Mouse (Mus musculus) adrenal gland, postnatal 10 days (tissue): Measurements from ENCODE around the gene Esrrg. TPM values are rescaled to one million over a fixed set of nuclear protein-coding genes. Genes with fewer than 3 reads are reported as not detected.

ENCODE experiments used
- DNase-seq: peaks from one replicate; pipeline ENCODE4 v3.0.0; 2021; ENCODE audit warnings: mixed read lengths
- total RNA-seq, 2 experiments: library from RNA; stranded (reverse); gene quantifications; 2 replicates each; pipeline ENCODE4 v1.2.3; 2021

Gene Esrrg
- total RNA-seq, 2 experiments from 2014 or later, result 18.8 to 28.7 TPM

DNA sequence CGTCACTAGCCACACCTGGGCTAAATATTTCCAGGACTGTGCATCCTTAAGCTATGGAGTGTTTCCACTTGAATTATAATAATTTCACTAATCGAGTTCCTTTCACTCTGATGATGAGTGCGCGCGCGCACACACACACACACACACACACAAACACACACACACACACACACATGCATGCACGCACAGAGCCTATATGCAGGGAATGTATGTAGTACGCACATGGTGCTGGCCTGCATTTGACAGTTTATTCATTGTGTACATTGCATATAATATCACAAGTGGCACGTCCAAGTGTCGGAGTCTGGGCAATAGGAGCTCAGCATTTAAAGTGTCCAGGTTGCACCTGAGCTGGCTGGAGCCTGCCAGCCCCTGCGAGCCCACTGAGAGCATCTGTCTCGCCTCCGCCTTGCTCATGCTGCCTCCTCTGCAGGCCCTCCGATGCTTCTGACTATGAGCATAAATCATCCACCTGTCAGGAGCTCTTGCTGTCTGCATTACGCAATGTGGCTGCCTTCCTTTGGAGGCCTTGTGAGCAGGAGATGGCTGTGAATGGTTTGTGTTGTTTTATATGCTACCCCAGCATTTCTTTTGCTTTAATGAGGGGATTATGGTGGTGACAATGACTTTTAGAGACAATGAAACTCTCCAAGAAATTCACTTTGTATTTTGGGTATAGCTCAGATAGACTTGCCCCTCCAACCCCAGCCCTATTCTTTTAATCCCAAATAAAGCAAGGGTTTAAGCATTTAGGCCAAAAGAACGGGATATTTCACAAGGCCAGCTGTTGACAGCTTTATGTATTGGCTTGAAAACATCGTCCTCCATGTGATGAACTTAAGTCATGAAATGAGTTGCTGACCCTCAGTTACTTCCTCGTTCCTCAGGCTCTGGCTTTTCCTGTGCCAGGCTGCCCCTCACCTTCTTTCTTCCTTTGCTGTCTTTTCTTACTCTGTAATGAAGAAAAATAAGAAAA is 474.4 kb downstream of the Esrrg start:
- peak; percentile 55 for DNase-seq

DNA sequence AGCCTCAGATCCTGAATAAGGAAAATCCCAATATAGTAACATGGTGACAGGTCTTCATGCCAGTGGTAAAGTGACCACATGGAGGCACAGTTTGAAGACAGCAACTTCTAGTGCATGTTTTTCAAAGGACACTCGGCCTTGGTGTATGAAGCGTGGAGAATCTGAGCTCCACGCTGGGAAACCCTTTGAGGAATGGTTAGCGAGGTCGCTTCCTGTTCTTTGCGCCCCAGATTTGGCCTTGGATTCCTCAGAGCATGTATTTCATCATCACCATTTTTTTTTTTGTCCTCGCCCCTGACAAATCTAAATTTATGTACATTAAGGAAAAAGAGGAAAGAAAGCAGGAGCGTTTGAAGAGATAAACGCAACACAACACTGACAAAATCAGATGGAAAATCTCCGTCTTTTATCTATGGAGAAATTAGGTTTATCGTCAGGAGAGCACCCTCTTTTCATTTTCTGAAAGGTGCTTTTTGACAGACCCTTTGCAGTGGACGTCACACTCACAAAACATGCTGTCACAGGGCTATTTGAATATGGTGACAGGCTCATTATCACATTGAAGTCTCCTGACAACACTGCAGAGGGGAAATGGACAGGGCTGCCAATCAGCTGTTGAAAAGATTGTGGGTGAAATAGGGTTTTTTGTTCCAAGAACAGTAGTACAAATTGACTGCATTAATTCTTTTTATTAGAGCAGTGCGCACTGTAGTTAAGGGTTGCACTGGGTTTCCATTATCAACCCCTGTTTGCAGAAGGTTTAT is 476.7 kb downstream of the Esrrg start:
- DNase-seq, result peak; percentile 45

DNA sequence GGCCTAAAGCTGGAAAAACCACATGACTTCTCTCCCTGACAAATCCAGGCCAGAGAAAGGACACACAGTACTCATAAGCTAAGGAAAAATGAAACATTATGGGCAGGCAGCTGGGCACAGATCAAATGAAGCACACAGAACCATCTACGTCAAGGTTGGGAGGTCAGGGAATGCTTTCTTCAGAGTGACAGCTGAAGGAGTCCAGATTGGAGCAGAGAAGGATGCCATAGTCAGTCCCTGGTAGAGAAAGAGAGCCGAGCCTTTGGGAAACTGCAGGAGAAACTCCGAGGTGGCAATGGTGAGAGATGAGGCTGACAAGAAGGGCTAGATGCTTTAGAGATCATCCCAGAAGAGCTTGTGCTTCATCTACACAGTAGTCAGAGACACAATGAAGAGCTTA is 485.1 kb downstream of the Esrrg start:
- DNase-seq, result no peak

DNA sequence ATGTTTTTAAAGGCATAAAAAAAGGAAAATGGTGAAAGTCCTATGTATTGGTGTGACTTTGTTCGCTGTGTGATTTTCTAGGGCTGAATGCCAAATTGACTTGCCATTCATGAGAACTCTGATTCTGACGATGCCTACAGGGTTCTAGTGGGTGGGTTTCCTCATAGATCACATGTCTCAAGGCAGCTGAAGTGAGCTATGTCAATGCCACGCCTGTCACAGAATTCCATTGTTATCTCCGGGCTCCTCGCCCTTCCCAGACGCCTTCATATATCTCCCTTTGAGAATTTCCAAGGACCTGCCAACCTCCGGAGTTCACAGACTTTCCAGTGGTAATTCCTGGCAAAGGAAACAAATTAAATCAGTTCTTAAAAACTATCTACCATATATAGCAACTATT is 493.2 kb downstream of the Esrrg start:
- DNase-seq, result no peak

DNA sequence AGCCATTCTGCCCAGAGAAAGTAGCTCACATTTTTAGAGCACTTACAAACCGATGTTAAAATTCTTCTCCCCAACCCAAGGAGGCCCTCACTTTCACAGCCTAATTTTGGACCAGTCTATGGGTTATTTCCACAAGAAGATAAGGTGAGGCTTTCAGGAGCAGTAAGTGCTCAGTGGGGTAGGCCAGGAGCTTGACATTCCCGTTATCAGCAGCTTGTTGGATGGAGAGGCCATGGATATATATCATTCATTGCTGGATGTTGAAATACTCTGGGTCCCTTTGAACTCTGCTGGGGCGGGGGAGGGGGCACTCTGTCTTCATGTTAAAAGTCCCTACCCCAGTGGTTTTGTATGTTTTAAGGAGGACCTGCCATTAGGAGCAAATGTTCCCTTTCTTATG is 494.6 kb downstream of the Esrrg start:
- no peak for DNase-seq

DNA sequence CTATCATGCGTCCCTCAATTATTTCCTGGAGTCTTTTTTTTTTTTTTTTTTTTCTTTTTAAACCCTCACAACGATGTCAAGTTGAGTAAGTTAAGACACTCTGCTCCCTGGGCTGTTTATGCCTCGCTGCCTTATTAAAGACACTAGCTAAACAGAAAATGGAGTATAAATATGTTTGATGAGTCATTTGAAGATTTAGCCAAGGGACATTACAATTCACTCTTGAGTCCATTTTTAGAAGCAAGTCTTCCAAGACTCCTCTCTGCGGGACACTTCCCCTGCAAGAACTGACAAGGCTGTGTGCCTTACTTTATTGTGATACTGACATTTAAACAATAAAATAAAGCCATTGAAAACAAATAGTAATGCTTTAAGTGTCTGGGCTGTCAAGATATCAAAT is 496.9 kb downstream of the Esrrg start:
- DNase-seq, result no peak

DNA sequence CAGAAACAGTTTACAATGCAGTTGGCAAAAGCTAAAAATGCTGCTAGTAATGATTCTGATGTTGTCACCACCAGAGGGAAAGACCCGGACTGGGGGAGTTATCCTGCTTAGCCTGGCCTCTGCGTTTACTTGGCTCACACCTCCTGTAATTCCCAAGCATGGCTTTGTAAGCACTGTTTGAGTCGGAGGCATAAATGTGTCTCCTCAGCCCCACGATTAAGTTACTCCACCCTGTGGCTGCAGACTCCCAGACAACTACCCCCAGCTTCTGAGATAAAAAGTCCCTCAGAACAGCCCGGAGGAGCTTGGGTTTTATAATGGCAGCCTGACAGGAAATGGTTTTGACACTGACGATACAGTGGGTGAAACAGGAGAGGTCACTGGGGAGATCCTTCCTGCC is 499.4 kb downstream of the Esrrg start:
- DNase-seq, result peak; percentile 25

DNA sequence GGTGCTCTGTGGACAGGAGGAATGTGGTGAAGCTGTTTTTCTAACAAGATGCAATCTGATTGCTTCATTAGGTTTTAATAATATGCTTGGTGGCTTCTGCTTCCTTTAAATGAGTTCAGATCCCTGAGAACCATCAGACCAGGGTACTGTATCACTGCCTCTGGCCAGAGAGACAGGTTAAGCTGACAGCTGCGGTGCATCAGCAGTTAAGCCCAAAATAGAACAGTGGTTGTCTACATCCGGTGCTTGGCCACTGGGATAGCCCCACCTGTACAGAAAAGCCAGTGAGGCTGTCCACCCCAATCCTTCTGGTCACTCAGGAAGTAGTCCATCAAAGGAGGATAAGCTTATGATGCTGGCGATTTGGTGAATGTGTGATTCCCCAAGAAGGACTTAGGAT is 503.0 kb downstream of the Esrrg start:
- no peak for DNase-seq

DNA sequence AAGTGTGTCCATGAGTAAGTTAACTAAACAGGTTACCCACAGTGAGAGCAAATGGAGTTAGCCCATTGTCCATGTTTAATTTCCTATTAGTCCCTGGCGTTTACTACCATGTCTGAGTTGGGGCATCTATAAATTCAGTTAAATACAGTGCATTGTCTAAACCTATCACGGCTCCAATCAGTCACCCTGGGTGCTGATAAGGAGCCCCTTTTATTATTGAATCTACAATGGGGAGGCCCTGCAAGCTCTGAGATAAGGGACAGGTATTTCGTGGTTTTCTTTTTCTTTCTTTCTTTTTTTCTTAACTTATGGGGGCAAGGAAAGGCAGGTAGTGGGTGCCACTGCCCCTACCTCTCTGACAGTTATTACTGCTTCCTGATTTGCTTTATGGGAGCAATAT is 504.6 kb downstream of the Esrrg start:
- no peak for DNase-seq

DNA sequence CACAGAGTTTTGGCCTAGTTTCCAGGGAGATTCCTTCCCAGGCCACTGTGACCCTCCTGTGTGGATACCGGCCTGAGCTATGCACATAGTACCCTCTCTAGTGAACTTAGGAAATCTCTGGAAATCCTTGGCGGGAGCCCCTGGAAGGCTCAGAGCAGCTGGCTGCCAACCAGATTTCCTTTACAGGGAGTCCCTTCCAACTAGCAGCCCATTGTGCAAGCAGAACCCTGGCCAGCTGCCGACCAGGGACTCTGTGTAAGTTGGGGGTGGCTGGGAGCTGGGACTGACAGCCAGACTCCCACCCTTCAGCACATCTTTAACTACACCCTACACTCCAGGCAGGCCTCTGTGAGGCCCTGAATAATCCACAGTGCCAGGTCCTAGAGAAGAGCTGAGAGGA is 509.5 kb downstream of the Esrrg start:
- peak; percentile 92 for DNase-seq

DNA sequence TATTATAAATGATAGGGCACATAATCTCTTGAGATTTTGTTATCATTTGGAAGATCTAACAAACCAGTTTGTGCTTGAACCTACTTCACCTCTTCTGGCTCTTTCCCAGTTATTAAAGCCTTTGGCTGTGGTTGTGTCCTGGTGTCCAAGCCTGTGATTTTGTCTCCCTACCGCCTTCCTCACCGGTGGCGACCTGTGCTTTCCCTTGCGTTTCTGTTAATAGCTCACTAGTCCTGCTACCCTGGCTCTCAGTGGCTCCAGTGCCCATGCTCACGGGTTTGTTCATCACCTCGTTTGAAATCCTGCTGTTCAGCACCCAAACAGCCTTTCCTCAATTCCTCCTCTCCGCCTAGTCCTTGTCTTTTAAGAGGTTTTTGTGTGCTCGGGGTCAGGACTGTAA is 511.2 kb downstream of the Esrrg start:
- DNase-seq, result no peak

DNA sequence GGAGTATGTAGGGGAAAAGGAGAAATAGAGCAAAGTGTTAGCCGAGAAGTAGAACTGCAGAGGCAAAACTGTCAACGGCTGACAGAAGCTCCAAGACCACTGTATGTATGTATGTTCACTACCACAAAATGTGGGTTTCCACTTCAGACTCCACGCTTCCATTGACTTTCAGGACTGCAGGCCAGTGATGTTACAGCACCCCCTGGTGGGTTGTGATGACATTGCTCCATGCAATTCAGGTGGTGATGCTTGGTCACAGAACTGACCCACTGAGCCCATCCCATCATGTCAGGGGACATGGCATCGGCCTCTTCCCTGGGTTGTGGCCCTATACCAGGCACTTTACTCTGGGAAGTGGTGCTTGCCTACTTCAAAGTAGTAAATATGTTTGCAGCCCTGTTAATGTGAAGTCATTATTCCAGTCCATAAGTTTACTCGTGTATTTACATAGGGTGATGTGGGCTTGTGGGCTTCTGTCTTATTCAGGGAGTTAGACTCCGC is 517.0 kb downstream of the Esrrg start:
- DNase-seq, result no peak

DNA sequence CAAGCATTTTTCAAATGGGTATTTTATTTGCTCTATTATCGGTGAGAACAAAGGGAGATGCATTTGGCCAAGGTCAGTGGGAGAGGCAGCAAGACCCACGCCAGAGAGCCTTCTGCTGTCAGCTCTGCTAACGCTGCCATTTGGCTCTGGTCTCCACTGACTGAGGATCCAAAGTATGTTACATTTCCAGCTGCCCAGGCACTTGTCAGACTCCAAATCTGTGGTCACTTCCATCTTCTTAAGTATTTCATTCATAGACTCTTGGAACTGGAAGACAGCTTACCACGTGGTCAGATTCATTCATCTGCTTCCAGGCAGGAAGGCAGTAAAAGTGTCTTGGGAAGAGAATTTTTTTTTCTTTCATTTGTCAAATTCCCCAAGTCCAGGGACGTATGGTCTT is 527.5 kb downstream of the Esrrg start:
- DNase-seq, result peak; percentile 43

DNA sequence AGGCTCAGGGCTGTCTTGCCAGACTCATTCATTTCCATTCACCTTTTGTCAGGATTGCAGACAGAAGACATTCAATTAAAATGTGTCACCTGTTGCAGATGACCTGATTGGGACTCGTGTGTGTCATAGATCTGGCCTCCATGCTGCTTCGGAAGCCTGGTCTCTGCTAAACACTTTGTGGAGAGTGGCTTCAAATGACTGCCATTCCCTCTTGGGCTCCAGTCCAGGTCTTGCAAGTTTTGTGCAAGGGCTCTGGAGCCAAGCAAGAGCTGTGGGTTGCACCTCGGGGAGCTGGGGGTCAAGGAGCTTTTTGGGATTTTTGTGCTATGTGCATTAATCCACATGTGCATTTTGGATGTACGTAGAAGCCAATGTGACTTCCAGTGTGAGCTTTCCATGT is 530.9 kb downstream of the Esrrg start:
- DNase-seq, result peak; percentile 68

DNA sequence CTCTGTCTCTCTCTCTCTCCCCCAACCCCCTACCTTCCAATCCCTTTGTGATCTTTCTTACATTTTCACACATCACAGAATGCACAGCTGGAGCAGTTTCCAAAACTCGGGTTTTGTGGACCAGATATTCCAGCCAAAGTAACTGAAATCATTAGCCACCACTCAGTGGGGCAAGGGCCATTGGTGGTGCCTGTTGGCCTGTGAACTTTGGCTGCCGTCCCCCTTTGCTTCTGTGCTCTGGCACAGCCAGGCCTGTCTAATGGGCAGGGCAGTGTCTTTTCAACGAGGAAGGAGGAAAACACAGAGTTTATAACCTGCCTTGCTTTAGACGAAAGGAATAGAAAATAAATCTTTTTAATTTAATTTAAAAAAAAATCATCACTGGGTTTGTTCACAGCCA is 531.6 kb downstream of the Esrrg start:
- peak; percentile 61 for DNase-seq

DNA sequence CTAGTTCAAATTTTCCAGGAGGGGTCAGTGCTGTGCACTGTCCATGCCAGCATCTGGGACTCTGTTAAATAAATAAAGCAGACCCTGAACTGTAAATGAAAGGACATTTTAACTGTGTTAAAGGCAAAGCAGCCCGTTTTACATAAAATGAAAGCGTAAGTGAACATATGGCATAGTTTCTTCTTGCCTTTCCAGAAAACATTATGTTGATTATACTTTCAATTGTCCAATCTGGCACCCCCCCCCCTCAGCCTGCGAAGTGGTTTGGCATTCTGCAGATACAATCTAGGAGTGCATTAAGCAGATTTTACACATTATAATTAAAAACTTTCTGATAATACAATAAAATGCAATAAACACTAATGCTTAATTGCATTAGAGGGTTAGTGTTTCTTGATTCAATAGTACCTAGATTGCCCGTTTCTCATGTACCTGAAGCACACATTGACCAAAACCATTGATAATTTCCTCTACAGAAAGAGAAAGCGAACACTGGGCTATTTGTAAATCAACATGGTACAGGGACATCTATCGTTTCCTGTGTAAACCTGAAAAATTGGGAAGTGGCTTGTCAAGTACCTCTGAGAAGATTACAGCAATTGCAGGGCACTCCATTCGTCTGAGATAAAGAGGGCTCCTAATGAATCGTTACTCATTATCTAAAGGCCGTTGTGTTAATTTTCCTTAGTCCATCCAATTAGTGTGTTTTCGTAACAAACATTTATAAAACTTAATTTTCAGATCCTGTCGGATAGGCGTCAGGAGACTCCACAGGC is 539.0 kb downstream of the Esrrg start:
- no peak for DNase-seq

DNA sequence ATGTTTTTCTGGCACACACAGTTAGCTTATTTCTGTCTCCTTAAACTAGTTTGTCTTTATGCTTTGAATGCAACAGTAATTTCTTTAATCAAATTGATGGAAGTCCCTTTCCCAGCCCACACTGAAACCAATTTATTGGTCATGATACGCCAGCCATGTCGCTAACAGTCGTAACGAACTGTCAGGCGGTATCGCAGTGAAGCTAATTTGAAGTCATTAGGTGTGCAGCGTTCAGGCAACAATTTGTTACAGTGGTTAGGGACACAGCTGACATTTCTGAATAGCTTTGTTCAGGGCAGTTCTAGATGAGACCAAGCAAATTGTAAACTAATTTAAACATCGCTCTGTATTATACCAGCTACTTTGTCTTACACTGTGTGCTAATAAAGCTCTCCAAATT is 542.5 kb downstream of the Esrrg start:
- DNase-seq, result no peak

DNA sequence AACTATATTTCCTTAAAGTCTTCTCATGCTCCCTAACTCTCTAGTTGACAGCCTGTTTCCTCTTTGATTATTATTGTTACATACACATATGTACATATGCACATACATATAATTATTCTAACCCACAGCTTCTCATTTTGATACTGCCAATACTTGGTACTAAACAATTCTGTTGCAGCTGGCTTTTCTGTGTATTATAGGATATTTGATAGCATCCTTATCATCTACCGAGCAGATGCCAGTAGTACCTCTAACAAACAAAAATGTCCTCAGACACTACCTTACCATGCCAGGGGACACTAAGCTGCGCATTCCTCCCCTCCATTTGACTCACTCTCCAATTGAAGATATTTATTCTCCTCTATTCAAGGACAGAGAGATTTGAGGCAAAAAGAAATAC is 543.4 kb downstream of the Esrrg start:
- no peak for DNase-seq

DNA sequence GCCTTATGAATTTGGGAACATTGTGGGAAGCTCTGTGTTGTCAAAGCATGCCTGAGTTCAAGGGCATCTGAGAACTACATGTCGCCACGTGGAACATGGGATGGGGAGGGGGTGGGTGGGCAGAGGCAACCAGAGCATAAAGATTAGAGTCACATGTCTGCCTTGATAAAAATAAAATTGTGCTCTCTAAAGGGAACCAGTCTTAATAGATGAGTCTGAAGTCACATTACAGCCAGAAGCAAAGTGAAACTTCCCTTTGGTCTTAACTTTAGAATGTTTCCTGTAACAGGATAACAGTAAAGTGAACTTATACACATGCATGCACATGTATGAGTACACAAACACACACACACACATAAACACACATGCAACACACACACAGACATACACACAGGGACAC is 545.1 kb downstream of the Esrrg start:
- no peak for DNase-seq

DNA sequence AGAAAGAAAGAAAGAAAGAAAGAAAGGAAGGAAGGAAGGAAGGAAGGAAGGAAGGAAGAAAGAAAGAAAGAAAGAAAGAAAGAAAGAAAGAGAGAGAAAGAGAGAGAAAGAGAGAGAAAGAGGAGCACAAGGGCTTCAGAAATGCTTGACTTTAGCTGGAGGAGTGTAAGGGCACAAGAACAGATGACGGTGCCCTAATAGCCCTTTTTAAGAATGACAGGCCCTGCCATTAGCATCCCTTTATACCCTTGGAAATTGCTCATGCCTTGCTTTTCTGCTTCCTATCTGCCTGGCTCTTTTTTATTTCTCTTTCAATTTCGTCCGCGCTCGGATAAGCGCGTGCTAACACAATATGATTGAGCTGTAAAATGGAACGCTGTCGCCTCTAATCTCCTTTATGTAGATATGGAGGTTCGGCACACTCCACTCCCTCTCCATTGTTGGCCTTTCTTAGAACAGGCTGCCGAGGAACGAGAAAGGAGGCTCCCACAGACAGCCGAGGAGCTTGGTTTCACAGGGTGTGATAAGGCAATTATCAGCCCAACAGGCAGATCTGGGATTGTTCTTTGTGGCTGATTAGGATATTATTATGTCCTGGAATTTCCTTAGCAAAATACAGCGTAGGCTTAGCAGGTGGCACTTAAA is 546.0 kb downstream of the Esrrg start:
- no peak for DNase-seq

DNA sequence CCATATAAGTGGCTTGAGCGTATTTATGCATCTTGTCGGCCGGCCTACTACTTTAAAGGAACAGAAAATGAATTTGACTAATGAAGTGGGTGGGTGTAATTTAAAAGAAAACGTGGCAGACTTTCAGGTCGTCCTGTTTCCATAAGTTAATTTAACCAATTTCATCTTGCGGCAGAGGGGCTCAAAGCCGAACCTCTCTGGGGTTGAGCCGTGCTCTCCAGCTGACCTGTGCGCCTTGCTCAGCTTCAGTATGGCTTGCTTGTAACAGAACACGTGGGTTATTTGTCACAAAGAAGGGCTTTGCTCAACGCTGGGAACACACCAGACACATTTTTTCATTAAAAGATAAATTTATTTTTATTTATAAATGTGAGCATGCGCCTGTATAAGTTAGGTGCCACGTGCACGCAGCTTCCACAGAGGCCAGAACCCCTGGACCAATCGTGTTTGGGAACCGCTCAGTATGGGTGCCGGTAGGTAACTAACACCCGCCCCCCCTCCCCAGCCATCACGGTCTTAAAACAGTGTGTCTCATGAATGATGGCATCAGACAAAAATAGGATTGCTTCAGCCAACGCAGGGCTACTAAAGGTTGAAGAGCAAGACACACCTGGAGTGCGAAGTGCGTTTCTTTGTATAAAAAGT is 546.7 kb downstream of the Esrrg start:
- no peak for DNase-seq
